Mouse (Mus musculus): ENCODE results near the gene Ppp1r3c. TPM values are rescaled to one million over a fixed set of nuclear protein-coding genes. Genes with fewer than 3 reads are reported as not detected.
A peak's percentile ranks its signal among the peaks of the same experiment; 100 is the strongest.

The Ppp1r3c gene
- polyA plus RNA-seq, 1 experiment: 26.9 TPM

GRCm38 (mm10) chr19:36714492-36714891, 22.0 kb downstream of the Ppp1r3c start:
- no peak overlapping the region for H3K4me3 ChIP-seq (replicated peaks; ENCODE audit: insufficient read depth, low read depth, low read length)
- WGBS: 90% methylated on average over 1 of the region's 1 CpGs
- TF ChIP-seq CTCF (IDR thresholded peaks at IDR 0.05; ENCODE audit: borderline replicate concordance, insufficient read depth, low read depth, low read length) (no peak), POLR2A (IDR thresholded peaks at IDR 0.05; ENCODE audit: borderline replicate concordance, insufficient read depth, low read length) (no peak)

GRCm38 (mm10) chr19:36713092-36713491, 23.4 kb downstream of the Ppp1r3c start:
- no peak overlapping the region for H3K4me3 ChIP-seq (replicated peaks; ENCODE audit: insufficient read depth, low read depth, low read length)
- H3K4me1 ChIP-seq (ENCODE audit: control insufficient read depth, insufficient read depth, low read length): no peaks in the 10 kb centered on the region
- no peak overlapping the region for H3K27ac ChIP-seq (ENCODE audit: insufficient read depth, low read length)
- DNase-seq: no peak
- TF ChIP-seq CTCF (IDR thresholded peaks at IDR 0.05; ENCODE audit: borderline replicate concordance, insufficient read depth, low read depth, low read length) (no peak), POLR2A (IDR thresholded peaks at IDR 0.05; ENCODE audit: borderline replicate concordance, insufficient read depth, low read length) (no peak)
- no peaks in the 10 kb centered on the region; the same call in 1 of the 2 replicates for H3K27me3 ChIP-seq (ENCODE audit: control insufficient read depth, insufficient read depth, low read length)
- 20% methylated on average over 13 of the region's 13 CpGs for WGBS

More at GRCm38 (mm10) chr19:36714492-36714891, 22.0 kb downstream of the Ppp1r3c start:
- DNase-seq: no peak
- no peaks in the 10 kb centered on the region for H3K4me1 ChIP-seq (ENCODE audit: control insufficient read depth, insufficient read depth, low read length)
- no peaks in the 10 kb centered on the region for H3K27me3 ChIP-seq (ENCODE audit: control insufficient read depth, insufficient read depth, low read length)
- H3K27ac ChIP-seq (ENCODE audit: insufficient read depth, low read length): no peak overlapping the region

- H3K4me1 ChIP-seq (ENCODE audit: control insufficient read depth, insufficient read depth, low read length): no peaks in the 10 kb centered on the region
- WGBS: 48% methylated on average over 6 of the region's 6 CpGs
- H3K4me3 ChIP-seq (replicated peaks; ENCODE audit: insufficient read depth, low read depth, low read length): no peak overlapping the region
- H3K27ac ChIP-seq (ENCODE audit: insufficient read depth, low read length): no peak overlapping the region
- no peaks in the 10 kb centered on the region; the same call in 1 of the 2 replicates for H3K27me3 ChIP-seq (ENCODE audit: control insufficient read depth, insufficient read depth, low read length)
- DNase-seq: no peak
- TF ChIP-seq CTCF (IDR thresholded peaks at IDR 0.05; ENCODE audit: borderline replicate concordance, insufficient read depth, low read depth, low read length) (no peak), POLR2A (IDR thresholded peaks at IDR 0.05; ENCODE audit: borderline replicate concordance, insufficient read depth, low read length) (no peak)
These were observed 30.3 kb downstream of the Ppp1r3c start for GRCm38 (mm10) chr19:36706195-36706594.

- 36% methylated on average over 17 of the region's 17 CpGs for WGBS
- DNase-seq: peak in 1 of 2 experiments; percentile 31
- H3K27ac ChIP-seq (ENCODE audit: insufficient read depth, low read length): no peak overlapping the region; the same call in 1 of the 2 replicates
- no peaks in the 10 kb centered on the region; the same call in 1 of the 2 replicates for H3K27me3 ChIP-seq (ENCODE audit: control insufficient read depth, insufficient read depth, low read length)
- TF ChIP-seq CTCF (IDR thresholded peaks at IDR 0.05; ENCODE audit: borderline replicate concordance, insufficient read depth, low read depth, low read length): no peak
- no peak for TF ChIP-seq POLR2A (IDR thresholded peaks at IDR 0.05; ENCODE audit: borderline replicate concordance, insufficient read depth, low read length)
- no peak overlapping the region for H3K4me3 ChIP-seq (replicated peaks; ENCODE audit: insufficient read depth, low read depth, low read length)
- no peaks in the 10 kb centered on the region for H3K4me1 ChIP-seq (ENCODE audit: control insufficient read depth, insufficient read depth, low read length)
These were observed 30.9 kb downstream of the Ppp1r3c start for GRCm38 (mm10) chr19:36705286-36706146.

- Histone ChIP-seq H3K4me3 (replicated peaks; ENCODE audit: insufficient read depth, low read depth, low read length) (no peak overlapping the region), H3K27ac (ENCODE audit: insufficient read depth, low read length) (no peak overlapping the region), H3K4me1 (ENCODE audit: control insufficient read depth, insufficient read depth, low read length) (no peaks in the 10 kb centered on the region), H3K27me3 (ENCODE audit: control insufficient read depth, insufficient read depth, low read length) (no peaks in the 10 kb centered on the region; the same call in 1 of the 2 replicates)
- no peak for TF ChIP-seq CTCF (IDR thresholded peaks at IDR 0.05; ENCODE audit: borderline replicate concordance, insufficient read depth, low read depth, low read length)
- no peak for TF ChIP-seq POLR2A (IDR thresholded peaks at IDR 0.05; ENCODE audit: borderline replicate concordance, insufficient read depth, low read length)
- DNase-seq: no peak
- WGBS: 71% methylated on average over 7 of the region's 7 CpGs
These were observed 31.7 kb downstream of the Ppp1r3c start for GRCm38 (mm10) chr19:36704763-36705162.

- no peak overlapping the region for H3K27ac ChIP-seq (ENCODE audit: insufficient read depth, low read length)
- no peak for DNase-seq
- TF ChIP-seq CTCF (IDR thresholded peaks at IDR 0.05; ENCODE audit: borderline replicate concordance, insufficient read depth, low read depth, low read length) (no peak), POLR2A (IDR thresholded peaks at IDR 0.05; ENCODE audit: borderline replicate concordance, insufficient read depth, low read length) (no peak)
These were observed 34.4 kb downstream of the Ppp1r3c start for GRCm38 (mm10) chr19:36701809-36702622.

GRCm38 (mm10) chr19:36701366-36701765, 35.1 kb downstream of the Ppp1r3c start:
- 32% methylated on average over 3 of the region's 3 CpGs for WGBS
- H3K4me1 ChIP-seq (ENCODE audit: control insufficient read depth, insufficient read depth, low read length): no peaks in the 10 kb centered on the region
- no peak for TF ChIP-seq CTCF (IDR thresholded peaks at IDR 0.05; ENCODE audit: borderline replicate concordance, insufficient read depth, low read depth, low read length)
- TF ChIP-seq POLR2A (IDR thresholded peaks at IDR 0.05; ENCODE audit: borderline replicate concordance, insufficient read depth, low read length): no peak

More at GRCm38 (mm10) chr19:36701809-36702622, 34.4 kb downstream of the Ppp1r3c start:
- WGBS: 55% methylated on average over 9 of the region's 9 CpGs
- Histone ChIP-seq H3K4me1 (ENCODE audit: control insufficient read depth, insufficient read depth, low read length) (no peaks in the 10 kb centered on the region), H3K27me3 (ENCODE audit: control insufficient read depth, insufficient read depth, low read length) (no peaks in the 10 kb centered on the region), H3K4me3 (replicated peaks; ENCODE audit: insufficient read depth, low read depth, low read length) (no peak overlapping the region)

More at GRCm38 (mm10) chr19:36701366-36701765, 35.1 kb downstream of the Ppp1r3c start:
- Histone ChIP-seq H3K27me3 (ENCODE audit: control insufficient read depth, insufficient read depth, low read length) (no peaks in the 10 kb centered on the region), H3K27ac (ENCODE audit: insufficient read depth, low read length) (no peak overlapping the region), H3K4me3 (replicated peaks; ENCODE audit: insufficient read depth, low read depth, low read length) (no peak overlapping the region)
- DNase-seq: no peak

Measured in cerebellum, adult 2 months (tissue).